Mouse (Mus musculus) intestine, embryonic 16.5 days (tissue): ENCODE results near the gene Mia. TPM values are rescaled to one million over a fixed set of nuclear protein-coding genes. Genes with fewer than 3 reads are reported as not detected.

ENCODE experiments used
- ATAC-seq: fragments of 200-750 bp; cut with Nextera tagmentation; 2 replicates; pipeline ENCODE4 v1.8.0; 2017; ENCODE audit warnings: moderate TSS enrichment, moderate library complexity
- H3K27ac ChIP-seq: fragments of 300-500 bp; sonication (generic); 2 replicates; pipeline ENCODE4 v1.5.1; 2014; ENCODE audit warnings: mild to moderate bottlenecking, low read length
- H3K27me3 ChIP-seq: fragments of 300-500 bp; sonication (generic); replicated peaks from 2 replicates; pipeline ENCODE4 v1.6.1; 2014; ENCODE audit warnings: low read length, control low read depth, mixed read lengths; ENCODE audit not compliant: control insufficient read depth, insufficient read depth
- H3K36me3 ChIP-seq: fragments of 300-500 bp; sonication (generic); 2 replicates; pipeline ENCODE4 v1.6.1; 2014; ENCODE audit warnings: low read length, control low read depth; ENCODE audit not compliant: control insufficient read depth, insufficient read depth
- H3K4me1 ChIP-seq: fragments of 300-500 bp; sonication (generic); 2 replicates; pipeline ENCODE4 v1.6.1; 2014; ENCODE audit warnings: low read length, control low read depth, mixed read lengths; ENCODE audit not compliant: control insufficient read depth, insufficient read depth
- H3K4me2 ChIP-seq: fragments of 300-500 bp; sonication (generic); 2 replicates; pipeline ENCODE4 v1.6.1; 2014; ENCODE audit warnings: low read depth, low read length, control low read depth
- H3K4me3 ChIP-seq: fragments of 300-500 bp; sonication (generic); 2 replicates; pipeline ENCODE4 v1.5.1; 2014; ENCODE audit warnings: mild to moderate bottlenecking, low read length
- H3K9ac ChIP-seq: fragments of 300-500 bp; sonication (generic); 2 replicates; pipeline ENCODE4 v1.6.1; 2014; ENCODE audit warnings: low read depth, low read length
- H3K9me3 ChIP-seq: fragments of 300-500 bp; sonication (generic); 2 replicates; pipeline ENCODE4 v1.6.1; 2016; ENCODE audit warnings: low read length, control low read depth; ENCODE audit not compliant: control insufficient read depth
- WGBS: fragments of 180-500 bp; shearing (Covaris S2); extraction: QIAGEN DNeasy Blood & Tissue Kit; methylation state at CpG from one replicate; pipeline ENCODE4 v1.1.7; 2014; 5-methylcytosine and 5-hydroxymethylcytosine counted together
- polyA plus RNA-seq: library from polyadenylated mRNA; unstranded; fragments of >200 nt; fragmentation: Nextera tagmentation; extraction: Ambion mirVana; gene quantifications from 2 replicates; pipeline ENCODE4 v1.2.1, GENCODE M21; 2015

Mia gene
- polyA plus RNA-seq, 1 experiment from 2014 or later: 3.8 TPM

DNA sequence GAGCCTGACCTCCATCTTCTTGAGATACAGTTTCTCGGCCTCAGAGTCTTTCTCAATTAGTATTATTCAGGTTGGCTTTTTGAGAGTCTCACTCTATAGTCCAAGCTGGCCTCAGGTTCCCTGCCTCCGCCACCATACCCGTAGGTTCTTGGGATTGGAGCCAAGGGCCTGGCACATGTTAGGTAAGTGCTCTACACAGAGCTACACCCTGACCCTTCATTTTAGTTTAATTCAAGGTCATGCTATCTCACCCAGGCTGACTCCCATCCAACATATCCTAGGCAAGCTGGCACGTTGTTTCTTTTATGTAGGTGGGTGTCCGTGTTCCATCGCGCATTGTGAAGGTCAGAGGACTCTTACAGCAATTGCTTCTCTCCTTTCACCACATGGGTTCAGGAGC, 6.1 kb downstream of the Mia start:
- peaks cover 6% of the 10 kb centered on the region; the same call in 1 of the 2 replicates for H3K36me3 ChIP-seq
- H3K27me3 ChIP-seq: no peaks in the 10 kb centered on the region
- 89% methylated on average over 7 of the region's 7 CpGs for WGBS
- no peak overlapping the region for H3K4me2 ChIP-seq
- peaks cover 5% of the 10 kb centered on the region for H3K4me1 ChIP-seq
- H3K27ac ChIP-seq: no peak overlapping the region
- H3K9me3 ChIP-seq: no peaks in the 10 kb centered on the region
- H3K9ac ChIP-seq: no peak overlapping the region
- ATAC-seq: no peak
- H3K4me3 ChIP-seq: no peak overlapping the region

- 95% methylated on average over 15 of the region's 15 CpGs for WGBS
- Histone ChIP-seq H3K27ac (no peak overlapping the region), H3K9ac (no peak overlapping the region), H3K4me1 (peaks cover 2% of the 10 kb centered on the region; the same call in 1 of the 2 replicates), H3K9me3 (no peaks in the 10 kb centered on the region), H3K4me2 (no peak overlapping the region), H3K27me3 (no peaks in the 10 kb centered on the region), H3K4me3 (no peak overlapping the region), H3K36me3 (peaks cover 6% of the 10 kb centered on the region; the same call in 1 of the 2 replicates)
- no peak for ATAC-seq
Measured at GRCm38 (mm10) chr7:27174496-27174895, 6.5 kb downstream of the Mia start.

DNA sequence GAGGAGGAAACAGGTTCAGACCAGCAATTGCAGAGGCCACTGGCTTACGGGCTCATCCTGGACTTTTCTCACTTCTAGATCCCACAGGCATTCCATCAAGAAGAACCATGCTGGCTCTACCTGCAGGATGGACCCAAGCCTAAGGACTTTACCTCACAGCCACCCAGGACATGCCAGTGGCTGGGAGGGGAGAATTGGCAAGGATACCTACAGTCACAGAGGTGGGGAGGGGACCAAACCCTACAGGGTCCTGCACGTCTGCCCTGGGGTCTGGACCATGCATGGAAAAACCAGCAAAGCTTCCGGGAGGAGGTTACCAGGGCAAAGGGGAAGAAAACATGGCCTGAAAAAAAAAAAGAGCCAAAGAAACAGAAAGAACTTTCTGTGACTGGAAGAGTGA, 10.0 kb downstream of the Mia start:
- no peak for ATAC-seq
- Histone ChIP-seq H3K27me3 (no peaks in the 10 kb centered on the region), H3K27ac (no peak overlapping the region), H3K9ac (no peak overlapping the region), H3K4me1 (no peaks in the 10 kb centered on the region; the same call in 1 of the 2 replicates), H3K36me3 (peaks cover 6% of the 10 kb centered on the region; the same call in 1 of the 2 replicates), H3K9me3 (no peaks in the 10 kb centered on the region), H3K4me2 (no peak overlapping the region), H3K4me3 (no peak overlapping the region)
- WGBS: 92% methylated on average over 3 of the region's 3 CpGs

DNA sequence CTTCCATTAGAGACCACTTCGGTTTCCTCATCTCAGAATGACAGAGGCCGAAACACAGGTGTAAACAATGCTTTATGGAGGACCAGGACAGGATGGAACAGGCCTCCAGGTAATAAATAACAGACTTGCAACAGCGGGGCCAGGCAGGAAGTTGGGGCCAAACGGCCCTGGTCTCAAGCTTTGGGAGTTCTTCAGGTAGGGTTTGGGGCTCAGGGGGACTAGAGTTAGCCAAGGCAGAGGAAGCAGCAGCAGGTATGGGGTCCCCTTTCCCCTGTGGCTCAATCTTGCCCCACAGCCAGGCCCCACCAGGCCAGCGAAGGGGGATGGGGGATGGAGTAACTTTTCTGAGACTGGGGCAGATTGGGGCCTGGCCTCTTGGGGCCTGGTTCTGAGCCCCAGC, 12.6 kb downstream of the Mia start:
- no peak overlapping the region for H3K4me2 ChIP-seq
- peaks cover 9% of the 10 kb centered on the region; the same call in 1 of the 2 replicates for H3K36me3 ChIP-seq
- H3K4me3 ChIP-seq: no peak overlapping the region
- 81% methylated on average over 5 of the region's 5 CpGs for WGBS
- H3K27ac ChIP-seq: no peak overlapping the region
- H3K4me1 ChIP-seq: peaks cover 23% of the 10 kb centered on the region
- H3K9ac ChIP-seq: no peak overlapping the region; the same call in 1 of the 2 replicates
- ATAC-seq: no peak
- no peaks in the 10 kb centered on the region for H3K9me3 ChIP-seq
- H3K27me3 ChIP-seq: no peaks in the 10 kb centered on the region

DNA sequence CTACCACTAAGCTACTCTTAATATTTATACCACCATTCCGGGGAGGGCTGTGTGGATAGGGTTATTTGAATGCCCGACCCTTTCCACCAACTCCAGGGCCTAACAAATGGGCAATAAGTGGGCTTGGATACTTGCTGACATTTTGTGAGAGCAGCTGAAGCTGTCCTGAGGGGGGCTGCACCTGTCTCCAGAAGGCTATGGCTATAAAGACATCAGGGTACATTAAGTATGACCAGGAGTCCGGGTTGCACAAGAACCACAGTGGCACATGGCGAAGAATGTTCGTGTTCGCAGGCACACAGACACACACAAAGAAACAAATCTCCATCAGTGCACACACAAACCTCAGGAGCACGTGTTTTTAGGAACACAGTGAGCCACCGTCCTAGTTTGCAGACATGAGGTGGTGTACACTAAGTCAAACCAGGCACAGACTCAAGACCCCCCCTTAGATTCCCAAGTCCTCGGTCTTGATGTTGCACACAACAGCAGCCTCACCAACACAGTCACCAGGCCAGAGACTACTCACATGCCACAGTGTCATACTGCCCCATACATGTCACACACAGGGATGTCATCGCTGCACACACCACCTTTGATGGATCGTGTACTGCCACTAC, 13.4 kb downstream of the Mia start:
- H3K4me1 ChIP-seq: peaks cover 31% of the 10 kb centered on the region
- peak overlapping the region; percentile 76 for H3K4me3 ChIP-seq
- ATAC-seq: peak; percentile 0; the same call in 1 of the 2 replicates
- peak overlapping the region; percentile 98 for H3K27ac ChIP-seq
- 74% methylated on average over 11 of the region's 11 CpGs for WGBS
- H3K9me3 ChIP-seq: no peaks in the 10 kb centered on the region
- H3K27me3 ChIP-seq: no peaks in the 10 kb centered on the region
- peak overlapping the region; percentile 85 for H3K4me2 ChIP-seq
- H3K9ac ChIP-seq: peak overlapping the region; percentile 89
- peaks cover 4% of the 10 kb centered on the region; the same call in 1 of the 2 replicates for H3K36me3 ChIP-seq

DNA sequence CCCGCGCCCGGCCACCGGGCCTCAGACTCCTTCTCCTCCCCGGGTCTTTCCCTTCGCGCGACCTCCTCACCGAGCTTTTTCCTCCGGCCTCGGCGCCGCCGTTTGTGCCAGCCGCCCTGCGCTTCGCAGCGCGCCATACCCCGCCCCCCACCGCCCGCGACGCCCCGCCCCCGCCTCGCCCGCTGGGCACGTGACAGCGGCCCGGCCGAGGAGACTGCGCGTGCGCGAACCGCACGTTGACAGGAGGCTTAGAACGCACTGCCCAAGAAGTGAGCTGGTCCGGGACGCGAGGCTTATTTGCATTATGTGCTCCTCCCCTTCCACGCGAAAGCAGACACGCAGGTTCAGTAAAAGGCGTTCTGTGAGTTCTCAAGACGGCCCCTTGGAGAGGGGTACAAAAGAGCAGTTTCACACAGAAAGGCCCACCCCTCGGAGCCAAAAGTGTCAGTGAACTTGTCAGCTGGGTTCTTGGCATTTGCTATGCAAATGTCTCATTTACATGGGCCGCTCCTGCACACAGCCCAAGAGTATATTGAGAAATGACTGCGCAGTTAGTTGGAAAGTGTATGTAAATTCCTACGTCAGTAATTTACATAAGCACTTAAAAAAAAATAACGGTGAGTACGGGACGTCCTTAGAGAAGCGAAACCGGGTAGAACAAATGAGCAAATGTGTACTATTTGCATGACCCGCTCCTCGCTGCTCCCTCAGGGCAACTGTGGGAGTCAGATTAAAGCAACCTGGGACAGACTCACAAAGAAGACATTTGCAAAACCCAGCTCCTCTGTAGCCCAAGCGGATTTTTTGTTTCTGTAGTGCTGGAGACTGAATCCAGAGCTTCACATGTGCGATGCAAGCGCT, 14.1 kb downstream of the Mia start, which contains the start of gene Egln2:
Egln2 (minus strand) TSS at position 189 of the 861 bp plus-strand sequence.
- peak within 1 kb of the TSS; percentile 85 for H3K4me2 ChIP-seq

DNA sequence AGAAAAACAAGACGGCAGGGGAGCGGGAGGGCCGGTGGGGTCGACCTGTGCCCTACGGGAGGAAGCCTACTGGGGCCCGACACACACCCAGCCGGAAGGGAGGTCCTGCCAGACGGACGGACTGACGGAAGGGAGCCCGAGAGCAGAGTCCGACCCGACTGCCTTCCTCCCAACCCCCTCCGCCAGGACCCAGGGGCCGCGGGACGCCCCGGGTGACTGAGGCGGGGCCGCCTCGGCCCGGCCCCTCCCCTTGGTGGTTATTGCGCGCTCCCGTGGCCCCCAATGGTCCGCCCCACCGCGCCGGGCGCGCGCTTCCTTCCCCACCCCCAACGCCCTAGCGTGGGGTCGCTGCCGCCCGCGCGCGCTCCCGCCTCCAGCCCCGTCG, 14.7 kb downstream of the Mia start:
- H3K9me3 ChIP-seq: no peaks in the 10 kb centered on the region
- H3K27ac ChIP-seq: peak overlapping the region; percentile 98
- peaks cover 43% of the 10 kb centered on the region for H3K4me1 ChIP-seq
- peak overlapping the region; percentile 89 for H3K9ac ChIP-seq
- ATAC-seq: peak; percentile 87
- peak overlapping the region; percentile 76 for H3K4me3 ChIP-seq
- peaks cover 3% of the 10 kb centered on the region; the same call in 1 of the 2 replicates for H3K36me3 ChIP-seq
- peak overlapping the region; percentile 85 for H3K4me2 ChIP-seq
- WGBS: under 1% methylated on average over 37 of the region's 43 CpGs
- no peaks in the 10 kb centered on the region for H3K27me3 ChIP-seq

More for the DNA sequence above, 14.1 kb downstream of the Mia start, which contains the start of gene Egln2:
- H3K9ac ChIP-seq: peak within 1 kb of the TSS; percentile 89
- peaks cover 38% of the 10 kb centered on the region for H3K4me1 ChIP-seq
- no peaks in the 10 kb centered on the region for H3K27me3 ChIP-seq
- WGBS: under 1% methylated on average over 61 of the region's 61 CpGs
- peak; percentile 87 for ATAC-seq
- peaks cover 3% of the 10 kb centered on the region; the same call in 1 of the 2 replicates for H3K36me3 ChIP-seq
- peak within 1 kb of the TSS; percentile 76 for H3K4me3 ChIP-seq
- H3K27ac ChIP-seq: peak within 1 kb of the TSS; percentile 98
- H3K9me3 ChIP-seq: no peaks in the 10 kb centered on the region

DNA sequence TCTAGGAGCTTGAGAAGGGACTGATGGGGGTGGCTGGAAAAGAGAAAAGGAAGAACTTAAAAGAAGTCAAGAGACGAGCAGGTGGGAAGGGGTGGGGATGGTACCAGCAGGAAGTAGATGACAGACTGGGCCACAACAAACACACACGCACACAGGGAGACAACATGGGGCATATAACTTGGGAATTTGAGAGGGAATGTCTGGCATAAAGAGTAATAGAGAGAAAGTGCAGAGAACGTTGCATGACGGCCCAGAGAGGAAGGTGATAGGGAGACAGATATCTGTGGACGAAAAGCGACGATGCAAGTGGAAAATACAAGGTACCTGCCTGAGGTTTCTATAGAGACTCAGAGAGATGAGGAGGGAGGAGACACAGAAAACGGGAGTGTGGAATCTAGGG, 15.3 kb downstream of the Mia start:
- Histone ChIP-seq H3K9ac (peak overlapping the region; percentile 89), H3K4me1 (peaks cover 49% of the 10 kb centered on the region), H3K9me3 (no peaks in the 10 kb centered on the region), H3K27me3 (no peaks in the 10 kb centered on the region), H3K4me3 (peak overlapping the region; percentile 76), H3K36me3 (peaks cover 3% of the 10 kb centered on the region; the same call in 1 of the 2 replicates), H3K27ac (peak overlapping the region; percentile 98), H3K4me2 (peak overlapping the region; percentile 85)
- WGBS: 1% methylated on average over 8 of the region's 8 CpGs
- peak; percentile 2 for ATAC-seq

DNA sequence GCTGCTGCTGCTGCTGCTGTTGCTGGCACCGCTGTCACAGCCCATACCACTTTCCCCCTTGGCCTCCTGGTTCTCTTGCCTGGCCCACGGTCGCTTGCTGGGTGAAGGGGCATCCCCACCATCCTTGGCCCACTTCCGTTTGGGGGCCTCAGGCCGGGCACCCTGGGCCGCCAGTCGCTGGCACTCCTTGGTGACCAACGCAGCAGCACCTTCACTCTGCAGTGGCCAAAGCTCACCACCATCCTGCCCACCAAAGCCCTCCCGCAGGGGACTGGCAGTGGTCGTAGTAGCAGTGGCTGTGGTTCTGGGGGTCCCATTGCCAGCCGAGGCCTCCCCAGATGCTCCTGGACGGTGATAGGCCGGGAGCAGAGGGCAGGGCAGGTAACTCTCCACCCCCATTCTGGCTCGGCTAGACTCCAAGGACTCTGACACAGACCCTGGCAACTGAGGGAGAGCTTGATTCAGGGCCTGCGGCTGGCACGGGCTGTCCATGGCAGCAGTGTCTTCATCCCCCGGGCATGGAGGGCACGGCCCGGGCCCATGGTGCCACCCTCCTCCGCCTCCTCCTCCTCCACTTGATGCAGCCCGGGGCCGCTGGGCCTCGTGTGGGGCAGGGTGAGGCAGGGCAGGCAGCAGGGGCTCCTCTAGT, 15.8 kb downstream of the Mia start:
- Histone ChIP-seq H3K27me3 (no peaks in the 10 kb centered on the region), H3K4me3 (peak overlapping the region; percentile 76), H3K4me2 (peak overlapping the region; percentile 85), H3K27ac (peak overlapping the region; percentile 98), H3K36me3 (peaks cover 3% of the 10 kb centered on the region; the same call in 1 of the 2 replicates), H3K9ac (peak overlapping the region; percentile 89), H3K9me3 (no peaks in the 10 kb centered on the region), H3K4me1 (peaks cover 54% of the 10 kb centered on the region)
- 53% methylated on average over 23 of the region's 23 CpGs for WGBS
- ATAC-seq: no peak
